Mouse (Mus musculus) embryonic facial prominence, embryonic 10.5 days (tissue): ENCODE data around the gene Ecpas. TPM values are rescaled to one million over a fixed set of nuclear protein-coding genes. Genes with fewer than 3 reads are reported as not detected.

ENCODE experiments used
- DNase-seq: peaks from one replicate; pipeline ENCODE4 v3.0.0-alpha.2; 2017; ENCODE audit warnings: low spot score
- H3K27ac ChIP-seq: fragments of 300-500 bp; sonication (generic); replicated peaks from 2 replicates; pipeline ENCODE4 v1.5.1; 2016; ENCODE audit warnings: mild to moderate bottlenecking
- H3K27me3 ChIP-seq: fragments of 300-500 bp; sonication (generic); replicated peaks from 2 replicates; pipeline ENCODE4 v1.6.1; 2016; ENCODE audit warnings: low read depth, mild to moderate bottlenecking; ENCODE audit not compliant: poor library complexity, severe bottlenecking
- H3K36me3 ChIP-seq: fragments of 300-500 bp; sonication (generic); replicated peaks from 2 replicates; pipeline ENCODE4 v1.6.1; 2016; ENCODE audit warnings: mild to moderate bottlenecking, moderate library complexity
- H3K4me1 ChIP-seq: fragments of 300-500 bp; sonication (generic); 2 replicates; pipeline ENCODE4 v1.6.1; 2016
- H3K4me3 ChIP-seq: fragments of 300-500 bp; sonication (generic); 2 replicates; pipeline ENCODE4 v1.5.1; 2016; ENCODE audit warnings: mild to moderate bottlenecking, moderate library complexity
- H3K9me3 ChIP-seq: fragments of 300-500 bp; sonication (generic); 2 replicates; pipeline ENCODE4 v1.6.1; 2016; ENCODE audit warnings: mild to moderate bottlenecking
- WGBS: fragments of 180-500 bp; shearing (Covaris S2); methylation state at CpG from one replicate; pipeline ENCODE4 v1.1.7; 2016; 5-methylcytosine and 5-hydroxymethylcytosine counted together
- polyA plus RNA-seq: library from polyadenylated mRNA; unstranded; fragments of >200 nt; fragmentation: Nextera tagmentation; extraction: Ambion mirVana; gene quantifications from 2 replicates; pipeline ENCODE4 v1.2.1, GENCODE M21; 2016

Ecpas gene
- polyA plus RNA-seq, 1 experiment from 2014 or later: 33.7 TPM

- DNase-seq: no peak
- Histone ChIP-seq H3K27ac (no peak within 1 kb of the TSS), H3K4me3 (no peak within 1 kb of the TSS), H3K27me3 (no peaks in the 10 kb centered on the region), H3K9me3 (no peaks in the 10 kb centered on the region), H3K4me1 (no peaks in the 10 kb centered on the region), H3K36me3 (no peaks in the 10 kb centered on the region)
Observed at GRCm38 (mm10) chr4:58787616-58788015, 124.9 kb downstream of the Ecpas start, which contains the start of gene Olfr267. TSS of gene Olfr267 (minus strand) at chr4:58787716.

GRCm38 (mm10) chr4:58786659-58787058 lies 125.9 kb downstream of the Ecpas start:
- 89% methylated on average over 3 of the region's 3 CpGs for WGBS
- no peak overlapping the region for H3K27ac ChIP-seq
- no peak overlapping the region for H3K4me3 ChIP-seq
- no peaks in the 10 kb centered on the region for H3K27me3 ChIP-seq
- no peaks in the 10 kb centered on the region for H3K4me1 ChIP-seq
- no peaks in the 10 kb centered on the region for H3K9me3 ChIP-seq
- H3K36me3 ChIP-seq: no peaks in the 10 kb centered on the region
- no peak for DNase-seq

- Histone ChIP-seq H3K9me3 (no peaks in the 10 kb centered on the region), H3K27me3 (no peaks in the 10 kb centered on the region)
- WGBS: 84% methylated on average over 3 of the region's 3 CpGs
Observed at GRCm38 (mm10) chr4:58763417-58763816, 149.1 kb downstream of the Ecpas start.

GRCm38 (mm10) chr4:58749510-58749909 lies 163.0 kb downstream of the Ecpas start:
- no peak for DNase-seq
- H3K4me3 ChIP-seq: no peak overlapping the region
- no peaks in the 10 kb centered on the region for H3K9me3 ChIP-seq
- WGBS: 59% methylated on average over 2 of the region's 2 CpGs
- no peaks in the 10 kb centered on the region for H3K36me3 ChIP-seq
- H3K4me1 ChIP-seq: peaks cover 10% of the 10 kb centered on the region
- peak overlapping the region; percentile 78 for H3K27ac ChIP-seq
- H3K27me3 ChIP-seq: no peaks in the 10 kb centered on the region

More at GRCm38 (mm10) chr4:58763417-58763816, 149.1 kb downstream of the Ecpas start:
- H3K27ac ChIP-seq: no peak overlapping the region
- H3K36me3 ChIP-seq: no peaks in the 10 kb centered on the region
- H3K4me3 ChIP-seq: no peak overlapping the region
- no peaks in the 10 kb centered on the region for H3K4me1 ChIP-seq
- no peak for DNase-seq

- peak; percentile 37 for DNase-seq
- Histone ChIP-seq H3K27ac (peak overlapping the region; percentile 78), H3K27me3 (no peaks in the 10 kb centered on the region), H3K36me3 (no peaks in the 10 kb centered on the region), H3K9me3 (no peaks in the 10 kb centered on the region), H3K4me1 (peaks cover 10% of the 10 kb centered on the region), H3K4me3 (no peak overlapping the region)
- 42% methylated on average over 10 of the region's 10 CpGs for WGBS
Observed at GRCm38 (mm10) chr4:58749101-58749500, 163.4 kb downstream of the Ecpas start.

Other genes with a start within 250 kb of the Ecpas start
- not detected in 2 replicates for gene Olfr267, start 125.0 kb downstream of the Ecpas start, polyA plus RNA-seq
- 1.00 and 1.3 TPM in 2 replicates for gene Zkscan16, start 30.9 kb upstream of the Ecpas start, polyA plus RNA-seq
- 10.3 and 12.9 TPM in 2 replicates for gene Ptgr1, start 74.4 kb upstream of the Ecpas start, polyA plus RNA-seq
- 6.9 and 8.2 TPM in 2 replicates for gene Dnajc25, start 82.3 kb upstream of the Ecpas start, polyA plus RNA-seq
- gene Gm20503, start 90.5 kb upstream of the Ecpas start, polyA plus RNA-seq: 8.8 and 9.0 TPM in 2 replicates
- gene Gng10, start 122.3 kb upstream of the Ecpas start, polyA plus RNA-seq: 82.3 and 87.5 TPM in 2 replicates
- gene AI481877, start 226.2 kb upstream of the Ecpas start, polyA plus RNA-seq: 0.03 TPM in 1 of 2 replicates, not detected in the other